Mouse (Mus musculus): ENCODE measurements at regions not wholly inside any gene's neighbourhood (a gene's known extent, or its start where the extent isn't known, plus 50 kb on each side); places are given as distances from the start of the nearest gene placed in this dataset.

DNA sequence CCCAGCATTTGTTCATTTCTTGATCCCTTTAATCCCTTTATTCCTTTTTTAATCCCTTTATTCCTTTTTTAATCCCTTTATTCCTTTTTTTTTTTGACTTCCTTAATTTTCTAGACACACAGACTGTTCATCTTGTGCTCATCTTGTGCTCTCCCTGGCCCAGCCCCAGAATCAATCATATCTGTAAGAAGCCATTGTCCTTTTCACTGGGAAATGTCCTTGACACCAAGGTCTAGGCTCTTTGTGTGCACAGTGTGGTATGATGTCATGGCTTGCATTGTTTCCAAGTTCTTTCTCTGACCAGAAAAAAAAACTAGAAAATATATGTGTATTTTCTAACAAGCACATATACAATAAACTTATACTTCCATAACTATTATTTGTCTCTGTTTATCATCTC is 78.9 kb upstream of the Magi1 start:
- TF ChIP-seq TCF12 (IDR thresholded peaks at IDR 0.05; ENCODE audit: insufficient read depth, poor library complexity, severe bottlenecking) (no peak), POLR2A (IDR thresholded peaks at IDR 0.05; ENCODE audit: insufficient read length, low read depth) (no peak), POLR2AphosphoS2 (IDR thresholded peaks at IDR 0.05; ENCODE audit: insufficient read length, low read depth) (no peak)
